Mouse (Mus musculus): ENCODE measurements at regions not wholly inside any gene's neighbourhood (a gene's known extent, or its start where the extent isn't known, plus 50 kb on each side); places are given as distances from the start of the nearest gene placed in this dataset.

- no peak overlapping the region for H3K9ac ChIP-seq
- no peaks in the 10 kb centered on the region for H3K27me3 ChIP-seq
- H3K4me2 ChIP-seq (replicated peaks): no peak overlapping the region
- no peaks in the 10 kb centered on the region for H3K36me3 ChIP-seq
- no peak overlapping the region for H3K27ac ChIP-seq
- 37% methylated on average over 3 of the region's 3 CpGs for WGBS
- no peak overlapping the region for H3K4me3 ChIP-seq
- peak; percentile 51; the same call in 1 of the 2 replicates for ATAC-seq (ENCODE audit: low FRiP score, low read depth)
- H3K4me1 ChIP-seq: peaks cover 16% of the 10 kb centered on the region
- no peaks in the 10 kb centered on the region for H3K9me3 ChIP-seq
Measured at GRCm38 (mm10) chr2:93115303-93115702, 69.3 kb upstream of the Prdm11 start.

DNA sequence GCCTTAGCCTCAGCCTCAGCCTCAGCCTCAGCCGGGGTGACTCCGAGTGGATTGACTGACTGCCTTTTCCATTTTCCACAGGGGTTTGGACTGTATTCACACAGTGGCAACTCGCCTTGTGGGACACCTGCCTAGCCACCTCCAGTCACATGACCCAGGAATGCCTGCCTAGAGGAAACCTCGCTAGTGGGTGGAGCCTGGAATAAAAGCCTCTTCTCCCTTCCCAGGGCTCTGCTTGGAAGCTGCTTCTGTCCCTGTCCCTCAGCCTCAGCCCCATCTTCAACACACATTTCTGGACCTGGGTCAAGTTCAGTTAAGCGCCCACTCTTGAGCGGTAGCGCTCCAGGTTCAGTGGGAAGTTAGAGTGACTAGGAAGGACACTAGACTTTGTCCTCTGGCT, 68.0 kb upstream of the Prdm11 start:
- ATAC-seq (ENCODE audit: low FRiP score, low read depth): no peak
- H3K27me3 ChIP-seq: peaks cover 6% of the 10 kb centered on the region; the same call in 1 of the 2 replicates
- H3K4me1 ChIP-seq: peaks cover 14% of the 10 kb centered on the region
- H3K4me2 ChIP-seq (replicated peaks): no peak overlapping the region
- H3K4me3 ChIP-seq: no peak overlapping the region
- H3K27ac ChIP-seq: no peak overlapping the region
- no peaks in the 10 kb centered on the region for H3K36me3 ChIP-seq
- no peaks in the 10 kb centered on the region for H3K9me3 ChIP-seq
- 78% methylated on average over 7 of the region's 7 CpGs for WGBS
- H3K9ac ChIP-seq: no peak overlapping the region

DNA sequence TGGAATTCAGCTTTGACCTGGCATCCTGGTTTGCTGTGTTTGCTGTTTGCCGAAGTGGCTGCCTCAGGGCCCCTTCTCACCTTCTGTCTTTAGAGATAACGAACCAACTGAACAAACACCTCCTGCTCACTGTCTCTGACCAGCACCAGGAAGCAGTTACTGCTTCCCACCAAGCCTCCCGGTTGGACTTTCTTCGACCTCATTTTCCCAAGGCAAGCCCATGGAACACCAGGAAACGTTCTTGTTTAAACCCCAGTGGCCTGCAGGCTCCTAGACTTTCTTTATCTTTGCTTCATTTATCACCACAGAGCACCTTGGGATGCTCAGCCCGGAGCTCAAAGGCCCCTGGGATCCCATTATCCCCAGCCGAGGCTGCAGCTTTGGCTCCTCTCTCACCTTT, 66.4 kb upstream of the Prdm11 start:
- H3K9ac ChIP-seq: no peak overlapping the region
- H3K4me3 ChIP-seq: no peak overlapping the region
- 27% methylated on average over 7 of the region's 7 CpGs for WGBS
- ATAC-seq (ENCODE audit: low FRiP score, low read depth): no peak
- H3K4me1 ChIP-seq: peaks cover 13% of the 10 kb centered on the region
- H3K4me2 ChIP-seq (replicated peaks): no peak overlapping the region
- H3K9me3 ChIP-seq: no peaks in the 10 kb centered on the region
- peaks cover 8% of the 10 kb centered on the region; the same call in 1 of the 2 replicates for H3K27me3 ChIP-seq
- no peaks in the 10 kb centered on the region for H3K36me3 ChIP-seq
- H3K27ac ChIP-seq: no peak overlapping the region

- no peaks in the 10 kb centered on the region for H3K9me3 ChIP-seq
Measured at GRCm38 (mm10) chr2:93110898-93111297, 64.9 kb upstream of the Prdm11 start.

GRCm38 (mm10) chr2:93106581-93106980, 60.6 kb upstream of the Prdm11 start:
- Histone ChIP-seq H3K9ac (no peak overlapping the region), H3K27me3 (peaks cover 10% of the 10 kb centered on the region; the same call in 1 of the 2 replicates), H3K9me3 (no peaks in the 10 kb centered on the region), H3K4me1 (no peaks in the 10 kb centered on the region), H3K27ac (no peak overlapping the region), H3K4me2 (replicated peaks) (no peak overlapping the region), H3K4me3 (no peak overlapping the region), H3K36me3 (no peaks in the 10 kb centered on the region)
- 54% methylated on average over 6 of the region's 6 CpGs for WGBS
- no peak for ATAC-seq (ENCODE audit: low FRiP score, low read depth)

More at GRCm38 (mm10) chr2:93110898-93111297, 64.9 kb upstream of the Prdm11 start:
- Histone ChIP-seq H3K4me2 (replicated peaks) (no peak overlapping the region), H3K27me3 (peaks cover 10% of the 10 kb centered on the region; the same call in 1 of the 2 replicates), H3K4me3 (no peak overlapping the region), H3K9ac (no peak overlapping the region), H3K36me3 (no peaks in the 10 kb centered on the region), H3K27ac (no peak overlapping the region), H3K4me1 (peaks cover 10% of the 10 kb centered on the region)
- no peak for ATAC-seq (ENCODE audit: low FRiP score, low read depth)
- WGBS: 75% methylated on average over 5 of the region's 5 CpGs

DNA sequence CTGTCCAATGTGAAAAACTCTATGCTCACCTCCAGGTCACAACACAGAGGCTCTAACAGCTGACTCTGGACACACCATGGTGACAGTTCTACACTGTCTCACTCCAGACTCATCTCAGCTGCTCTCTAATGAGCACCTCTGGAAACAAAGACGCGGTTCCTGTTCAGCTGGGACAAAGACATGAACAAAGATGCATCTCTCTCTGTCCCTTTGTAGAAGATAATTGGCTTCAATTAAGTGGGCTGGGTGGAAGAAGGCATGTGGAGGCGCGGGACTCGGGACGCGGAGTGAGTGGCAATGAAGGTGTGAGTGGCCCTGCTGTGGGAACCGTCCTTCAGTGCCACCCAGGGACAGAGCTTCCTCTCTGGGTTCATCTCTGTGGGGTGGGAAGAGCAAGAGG, 56.0 kb upstream of the Prdm11 start:
- 0 out of 2 replicates have a peak, but pooled peaks cover 6% of the 10 kb centered on the region for H3K4me1 ChIP-seq
- no peak overlapping the region for H3K9ac ChIP-seq
- H3K9me3 ChIP-seq: no peaks in the 10 kb centered on the region
- 74% methylated on average over 8 of the region's 8 CpGs for WGBS
- no peak overlapping the region for H3K4me3 ChIP-seq
- no peak overlapping the region for H3K27ac ChIP-seq
- ATAC-seq (ENCODE audit: low FRiP score, low read depth): no peak
- 0 out of 2 replicates have a peak, but pooled peaks cover 2% of the 10 kb centered on the region for H3K27me3 ChIP-seq
- H3K36me3 ChIP-seq: no peaks in the 10 kb centered on the region
- no peak overlapping the region for H3K4me2 ChIP-seq (replicated peaks)

GRCm38 (mm10) chr2:93099780-93100179, 53.8 kb upstream of the Prdm11 start:
- H3K4me3 ChIP-seq: no peak overlapping the region
- H3K4me2 ChIP-seq (replicated peaks): no peak overlapping the region
- no peaks in the 10 kb centered on the region for H3K27me3 ChIP-seq
- WGBS: 37% methylated on average over 3 of the region's 3 CpGs
- no peak overlapping the region for H3K27ac ChIP-seq
- no peaks in the 10 kb centered on the region for H3K9me3 ChIP-seq
- no peak for ATAC-seq (ENCODE audit: low FRiP score, low read depth)
- 0 out of 2 replicates have a peak, but pooled peaks cover 6% of the 10 kb centered on the region for H3K4me1 ChIP-seq
- H3K36me3 ChIP-seq: no peaks in the 10 kb centered on the region
- no peak overlapping the region for H3K9ac ChIP-seq

GRCm38 (mm10) chr2:93097016-93097415, 51.0 kb upstream of the Prdm11 start:
- Histone ChIP-seq H3K27ac (no peak overlapping the region), H3K9ac (no peak overlapping the region), H3K4me1 (0 out of 2 replicates have a peak, but pooled peaks cover 6% of the 10 kb centered on the region), H3K36me3 (no peaks in the 10 kb centered on the region), H3K4me2 (replicated peaks) (no peak overlapping the region), H3K27me3 (peaks cover under 1% of the 10 kb centered on the region; the same call in 1 of the 2 replicates), H3K9me3 (no peaks in the 10 kb centered on the region), H3K4me3 (no peak overlapping the region)
- WGBS: 91% methylated on average over 2 of the region's 2 CpGs
- no peak for ATAC-seq (ENCODE audit: low FRiP score, low read depth)

GRCm38 (mm10) chr2:93096078-93096729, 50.2 kb upstream of the Prdm11 start:
- Histone ChIP-seq H3K9ac (no peak overlapping the region), H3K36me3 (no peaks in the 10 kb centered on the region), H3K9me3 (no peaks in the 10 kb centered on the region), H3K4me3 (no peak overlapping the region), H3K4me1 (0 out of 2 replicates have a peak, but pooled peaks cover 10% of the 10 kb centered on the region), H3K27me3 (peaks cover 3% of the 10 kb centered on the region; the same call in 1 of the 2 replicates), H3K4me2 (replicated peaks) (no peak overlapping the region), H3K27ac (no peak overlapping the region)
- ATAC-seq (ENCODE audit: low FRiP score, low read depth): no peak
- WGBS: 79% methylated on average over 6 of the region's 6 CpGs
